Comparison of ENCODE assay signal across 8 mouse cellular contexts in genomic region chr10:75897373-75897772, GRCm38 (mm10). TPM values are rescaled to one million over a fixed set of nuclear protein-coding genes. Genes with fewer than 3 reads are reported as not detected.
DNase-seq lines count a peak whose midpoint lies in the region; ATAC-seq and TF ChIP-seq lines count a peak whose summit lies in the region.

No protein-coding gene starts in this region.

- H3K4me1 ChIP-seq in lung, adult 2 months (ENCODE audit: control insufficient read depth, insufficient read depth, low read length), result 0 out of 2 replicates have a peak, but pooled peaks cover 3% of the 10 kb centered on the region
- peaks cover 8% of the 10 kb centered on the region for H3K4me1 ChIP-seq in small intestine, adult 2 months (ENCODE audit: control insufficient read depth, insufficient read depth, insufficient read length, low read length)

- H3K36me3 ChIP-seq in small intestine, adult 2 months (ENCODE audit: control insufficient read depth, insufficient read depth, low read length), result peaks cover 40% of the 10 kb centered on the region

- TF ChIP-seq POLR2A in lung, adult 2 months (IDR thresholded peaks at IDR 0.05; ENCODE audit: borderline replicate concordance, extremely low read depth, low read depth, low read length), result no peak
- TF ChIP-seq POLR2A in small intestine, adult 2 months (IDR thresholded peaks at IDR 0.05; ENCODE audit: low read depth, low read length), result no peak

- H3K27ac ChIP-seq in small intestine, adult 2 months (ENCODE audit: insufficient read depth, low read depth, low read length), result no peak overlapping the region

- no peak for ATAC-seq in CD4-positive, CD25-positive, alpha-beta regulatory T cell, adult 4 months

- H3K4me3 ChIP-seq in lung, adult 2 months (replicated peaks; ENCODE audit: extremely low read depth, low read depth, low read length), result no peak overlapping the region
- no peak overlapping the region for H3K4me3 ChIP-seq in small intestine, adult 2 months (ENCODE audit: low read depth, low read length)

- H3K27me3 ChIP-seq in small intestine, adult 2 months (ENCODE audit: control insufficient read depth, insufficient read depth, low read length), result no peaks in the 10 kb centered on the region

- 31% methylated on average over 6 of the region's 6 CpGs for WGBS in lung, adult 2 months
- WGBS in small intestine, adult 2 months, result 32% methylated on average over 6 of the region's 6 CpGs

- peak; percentile 87 for TF ChIP-seq CTCF in lung, adult 2 months (IDR thresholded peaks at IDR 0.05; ENCODE audit: insufficient read depth, low read length)
- TF ChIP-seq CTCF in small intestine, adult 2 months (IDR thresholded peaks at IDR 0.05; ENCODE audit: extremely low read depth, insufficient read length, insufficient replicate concordance, low read depth, low read length), result peak; percentile 82; the same call in 1 of the 2 replicates

- DNase-seq in CD4-positive, CD25-positive, alpha-beta regulatory T cell, adult 2 months (ENCODE audit: low read depth, low spot score), result peak; percentile 68
- DNase-seq in urinary bladder, postnatal 14 days (ENCODE audit: low spot score), result peak; percentile 76
- DNase-seq in urinary bladder, adult 2 months (ENCODE audit: low spot score), result no peak
- peak; percentile 58 for DNase-seq in embryo, embryonic 9.5 days (ENCODE audit: extremely low spot score)
- peak; percentile 69 for DNase-seq in induced T-regulatory cell, adult 2 months (ENCODE audit: low read depth)
- DNase-seq in lung, adult 2 months, result peak; percentile 80

RNA-seq across cellular contexts. Expression of gene Derl3, which starts 4.2 kb away (rescaled TPM):
- polyA plus RNA-seq in CD4-positive, CD25-positive, alpha-beta regulatory T cell, adult 4 months (2017; shearing (Covaris generic)), result 1 to 10 TPM; 1.0 to 2.8 TPM
- polyA plus RNA-seq in urinary bladder, adult 2 months (2012; rRNA removed), result 1.0 and 1.2 TPM in 2 replicates
- 5.1 and 12.1 TPM in 2 replicates for polyA plus RNA-seq in lung, adult 2 months (2012; rRNA removed)
- polyA plus RNA-seq in small intestine, adult 2 months (2012; rRNA removed), result 145 and 219 TPM in 2 replicates

RNA-seq across cellular contexts. Expression of gene Smarcb1, which starts 24.0 kb away (rescaled TPM):
- polyA plus RNA-seq in CD4-positive, CD25-positive, alpha-beta regulatory T cell, adult 4 months (2017; shearing (Covaris generic)), result 100 to 1,000 TPM in 1 of 2 experiments, 10 to 100 TPM in 1; 98.5 to 160 TPM
- polyA plus RNA-seq in urinary bladder, adult 2 months (2012; rRNA removed), result 41.7 and 46.8 TPM in 2 replicates
- 41.2 and 53.1 TPM in 2 replicates for polyA plus RNA-seq in lung, adult 2 months (2012; rRNA removed)
- polyA plus RNA-seq in small intestine, adult 2 months (2012; rRNA removed), result 19.9 and 34.1 TPM in 2 replicates

RNA-seq across cellular contexts. Expression of gene Chchd10, which starts 35.6 kb away (rescaled TPM):
- 10 to 100 TPM; 15.3 to 18.3 TPM for polyA plus RNA-seq in CD4-positive, CD25-positive, alpha-beta regulatory T cell, adult 4 months (2017; shearing (Covaris generic))
- polyA plus RNA-seq in urinary bladder, adult 2 months (2012; rRNA removed), result 140 and 179 TPM in 2 replicates
- 415 and 628 TPM in 2 replicates for polyA plus RNA-seq in lung, adult 2 months (2012; rRNA removed)
- polyA plus RNA-seq in small intestine, adult 2 months (2012; rRNA removed), result 799 and 1,071 TPM in 2 replicates

RNA-seq across cellular contexts. Expression of gene Mif, which starts 37.3 kb away (rescaled TPM):
- polyA plus RNA-seq in CD4-positive, CD25-positive, alpha-beta regulatory T cell, adult 4 months (2017; shearing (Covaris generic)), result 100 to 1,000 TPM; 486 to 555 TPM
- polyA plus RNA-seq in urinary bladder, adult 2 months (2012; rRNA removed), result 542 and 602 TPM in 2 replicates
- polyA plus RNA-seq in lung, adult 2 months (2012; rRNA removed), result 479 and 563 TPM in 2 replicates
- 755 and 830 TPM in 2 replicates for polyA plus RNA-seq in small intestine, adult 2 months (2012; rRNA removed)

RNA-seq across cellular contexts. Expression of gene Mmp11, which starts 38.9 kb away (rescaled TPM):
- polyA plus RNA-seq in CD4-positive, CD25-positive, alpha-beta regulatory T cell, adult 4 months (2017; shearing (Covaris generic)), result 10 to 100 TPM in 1 of 2 experiments, 1 to 10 TPM in 1; 6.1 to 11.8 TPM
- 18.8 and 20.1 TPM in 2 replicates for polyA plus RNA-seq in urinary bladder, adult 2 months (2012; rRNA removed)
- 83.9 and 89.2 TPM in 2 replicates for polyA plus RNA-seq in lung, adult 2 months (2012; rRNA removed)
- polyA plus RNA-seq in small intestine, adult 2 months (2012; rRNA removed), result 3.4 and 7.5 TPM in 2 replicates

Comparison
In these comparisons a context has a peak if more than half of its experiments do, and no peak if none do; other contexts are left out.
1. RNA of gene Derl3, which starts 4.2 kb away (polyA plus RNA-seq): 145 to 219 TPM in small intestine, adult 2 months; 5.1 to 12.1 TPM in lung, adult 2 months, 1.0 to 2.8 TPM in CD4-positive, CD25-positive, alpha-beta regulatory T cell, adult 4 months and 1.0 to 1.2 TPM in urinary bladder, adult 2 months; every median in the first group is over 10 times any median in the second.